Mouse (Mus musculus) liver, embryonic 11.5 days (tissue): Measurements from ENCODE around the gene Fam166b. TPM values are rescaled to one million over a fixed set of nuclear protein-coding genes. Genes with fewer than 3 reads are reported as not detected.

Experiments used
- ATAC-seq: fragments of 200-750 bp; cut with Nextera tagmentation; replicated peaks from 2 replicates; pipeline ENCODE4 v1.8.0; 2017; ENCODE audit warnings: moderate number of reproducible peaks, mild to moderate bottlenecking, moderate TSS enrichment, moderate library complexity; ENCODE audit not compliant: low FRiP score
- DNase-seq: peaks from one replicate; pipeline ENCODE4 v3.0.0-alpha.2; 2017; ENCODE audit warnings: low spot score
- H3K27ac ChIP-seq: fragments of 300-500 bp; sonication (generic); 2 replicates; pipeline ENCODE4 v1.5.1; 2014; ENCODE audit warnings: mild to moderate bottlenecking, low read depth, low read length, control low read depth
- H3K27me3 ChIP-seq: fragments of 300-500 bp; sonication (generic); replicated peaks from 2 replicates; pipeline ENCODE4 v1.6.1; 2014; ENCODE audit warnings: low read length, mixed read lengths; ENCODE audit not compliant: control insufficient read depth, insufficient read depth
- H3K36me3 ChIP-seq: fragments of 300-500 bp; sonication (generic); 2 replicates; pipeline ENCODE4 v1.6.1; 2014; ENCODE audit warnings: mild to moderate bottlenecking, low read length, moderate library complexity, mixed read lengths; ENCODE audit not compliant: control insufficient read depth, insufficient read depth
- H3K4me1 ChIP-seq: fragments of 300-500 bp; sonication (generic); replicated peaks from 2 replicates; pipeline ENCODE4 v1.6.1; 2014; ENCODE audit warnings: low read length, mixed read lengths; ENCODE audit not compliant: control insufficient read depth, insufficient read depth
- H3K4me2 ChIP-seq: fragments of 300-500 bp; sonication (generic); 2 replicates; pipeline ENCODE4 v1.6.1; 2014; ENCODE audit warnings: mild to moderate bottlenecking, control low read depth, moderate library complexity
- H3K4me3 ChIP-seq: fragments of 300-500 bp; sonication (generic); 2 replicates; pipeline ENCODE4 v1.5.1; 2014; ENCODE audit warnings: low read depth, low read length, control low read depth
- H3K9ac ChIP-seq: fragments of 300-500 bp; sonication (generic); 2 replicates; pipeline ENCODE4 v1.6.1; 2014; ENCODE audit warnings: low read depth, low read length, control low read depth
- H3K9me3 ChIP-seq: fragments of 300-500 bp; sonication (generic); 2 replicates; pipeline ENCODE4 v1.6.1; 2016; ENCODE audit warnings: low read length, inconsistent platforms, mixed read lengths; ENCODE audit not compliant: control insufficient read depth
- WGBS: fragments of 180-500 bp; shearing (Covaris S2); extraction: QIAGEN DNeasy Blood & Tissue Kit; methylation state at CpG from one replicate; pipeline ENCODE4 v1.1.7; 2014; 5-methylcytosine and 5-hydroxymethylcytosine counted together
- polyA plus RNA-seq: library from polyadenylated mRNA; unstranded; fragments of >200 nt; fragmentation: Nextera tagmentation; extraction: Ambion mirVana; gene quantifications from 2 replicates; pipeline ENCODE4 v1.2.1, GENCODE M21; 2014

The Fam166b gene
- polyA plus RNA-seq, 1 experiment from 2014 or later, result not detected

DNA sequence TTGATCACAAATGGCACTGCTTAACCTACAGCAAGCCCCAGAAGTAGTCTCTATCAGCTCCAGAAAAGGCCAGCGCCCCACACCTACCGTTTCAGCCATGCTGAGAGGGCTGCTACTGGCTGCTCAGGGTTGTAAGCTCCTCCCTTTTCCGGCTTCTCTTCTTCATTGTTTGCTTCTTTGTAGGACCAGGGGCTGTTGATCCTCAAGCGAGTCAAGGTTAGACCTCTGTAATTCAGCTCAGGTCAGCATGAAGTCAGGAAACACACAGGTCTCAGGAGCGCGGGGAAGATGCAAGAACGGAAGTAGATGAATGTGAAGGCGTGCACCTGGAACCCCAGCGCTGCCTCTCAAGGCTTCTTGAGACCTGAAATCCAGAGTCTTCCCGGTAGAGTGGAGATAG, 24.2 kb downstream of the Fam166b start:
- Histone ChIP-seq H3K4me1 (peaks cover 1% of the 10 kb centered on the region; the same call in 1 of the 2 replicates), H3K9me3 (no peaks in the 10 kb centered on the region), H3K4me3 (no peak overlapping the region), H3K27ac (no peak overlapping the region), H3K9ac (no peak overlapping the region), H3K27me3 (peaks cover 18% of the 10 kb centered on the region), H3K36me3 (no peaks in the 10 kb centered on the region), H3K4me2 (no peak overlapping the region)
- WGBS, result 82% methylated on average over 10 of the region's 10 CpGs
- DNase-seq, result no peak
- no peak for ATAC-seq

DNA sequence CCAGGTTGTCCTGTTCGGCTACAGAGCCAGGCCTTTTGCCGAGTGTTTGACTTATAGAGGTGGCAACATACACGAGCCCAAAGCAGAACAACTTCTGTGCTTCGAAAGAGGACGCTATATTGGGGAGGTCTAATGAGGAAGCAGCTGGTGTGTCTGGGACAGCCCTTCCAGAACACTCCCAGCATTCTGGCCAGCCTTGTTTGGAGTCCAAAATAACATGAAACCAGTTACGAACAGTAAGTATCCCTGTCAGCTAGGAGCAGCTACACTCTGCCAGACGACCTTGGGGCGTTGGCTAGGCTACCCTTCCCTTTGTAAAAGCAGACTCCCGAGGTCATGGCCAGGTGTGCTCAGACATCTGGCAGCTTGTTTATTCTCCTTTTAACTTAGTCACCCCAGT, 26.7 kb downstream of the Fam166b start:
- Histone ChIP-seq H3K9ac (no peak overlapping the region), H3K27ac (no peak overlapping the region), H3K4me1 (peaks cover 8% of the 10 kb centered on the region; the same call in 1 of the 2 replicates), H3K4me3 (no peak overlapping the region), H3K36me3 (no peaks in the 10 kb centered on the region), H3K9me3 (no peaks in the 10 kb centered on the region), H3K4me2 (no peak overlapping the region), H3K27me3 (peaks cover 20% of the 10 kb centered on the region)
- no peak for ATAC-seq
- DNase-seq, result no peak
- 73% methylated on average over 9 of the region's 9 CpGs for WGBS

- no peak for DNase-seq
- 82% methylated on average over 10 of the region's 10 CpGs for WGBS
- H3K4me2 ChIP-seq, result no peak overlapping the region
- H3K9me3 ChIP-seq, result no peaks in the 10 kb centered on the region
- peaks cover 8% of the 10 kb centered on the region; the same call in 1 of the 2 replicates for H3K4me1 ChIP-seq
- H3K9ac ChIP-seq, result no peak overlapping the region
- H3K27ac ChIP-seq, result no peak overlapping the region
- H3K4me3 ChIP-seq, result no peak overlapping the region
- no peaks in the 10 kb centered on the region for H3K36me3 ChIP-seq
- ATAC-seq, result no peak
- H3K27me3 ChIP-seq, result peaks cover 17% of the 10 kb centered on the region
These were observed 27.4 kb downstream of the Fam166b start for GRCm38 (mm10) chr4:43401486-43401885.

- WGBS, result 40% methylated on average over 10 of the region's 10 CpGs
- Histone ChIP-seq H3K36me3 (no peaks in the 10 kb centered on the region), H3K27me3 (peaks cover 12% of the 10 kb centered on the region), H3K9ac (no peak overlapping the region), H3K27ac (no peak overlapping the region), H3K4me2 (no peak overlapping the region), H3K4me1 (peaks cover 8% of the 10 kb centered on the region; the same call in 1 of the 2 replicates), H3K9me3 (no peaks in the 10 kb centered on the region), H3K4me3 (no peak overlapping the region)
- ATAC-seq, result no peak
- DNase-seq, result no peak
These were observed 28.0 kb downstream of the Fam166b start for GRCm38 (mm10) chr4:43400976-43401375.

DNA sequence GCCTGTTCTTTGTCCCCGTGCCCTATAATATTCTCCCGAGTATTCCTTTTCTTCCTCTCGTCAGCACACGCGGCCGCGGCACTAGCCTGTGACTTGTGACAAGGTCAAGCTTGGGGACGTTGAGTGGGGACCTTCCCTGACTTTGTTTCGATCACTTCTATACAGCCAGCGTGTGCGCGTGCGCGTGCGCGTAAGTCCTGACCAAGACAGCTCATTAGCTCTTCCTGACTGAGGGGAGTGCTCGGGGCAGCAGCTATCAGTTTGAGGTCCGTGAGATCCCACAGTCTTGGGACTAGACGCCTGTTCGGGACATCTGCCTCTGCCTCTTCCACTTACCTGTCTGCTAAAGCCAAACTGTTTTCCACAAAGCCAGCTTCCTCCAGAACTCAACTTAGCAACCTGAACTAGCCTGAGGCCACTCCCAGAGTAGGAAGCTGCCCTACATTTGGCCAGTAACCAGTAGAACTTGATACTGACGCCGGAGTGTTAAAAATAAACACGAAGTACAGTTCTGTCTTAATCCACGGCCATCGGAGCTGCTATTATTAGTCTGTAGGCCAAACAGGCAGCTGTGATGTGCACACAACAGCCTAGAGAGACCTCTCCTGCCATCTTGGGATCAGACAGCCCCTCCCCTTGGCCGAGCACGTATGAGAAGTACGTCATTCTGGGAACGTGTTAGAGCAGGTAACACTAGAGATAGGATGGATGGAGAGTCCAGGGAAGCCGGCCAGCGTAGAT, 29.4 kb downstream of the Fam166b start:
- Histone ChIP-seq H3K27me3 (peaks cover 5% of the 10 kb centered on the region; the same call in 1 of the 2 replicates), H3K9me3 (no peaks in the 10 kb centered on the region), H3K27ac (no peak overlapping the region), H3K4me2 (no peak overlapping the region; the same call in 1 of the 2 replicates), H3K4me1 (peaks cover 8% of the 10 kb centered on the region; the same call in 1 of the 2 replicates), H3K36me3 (no peaks in the 10 kb centered on the region), H3K9ac (no peak overlapping the region), H3K4me3 (no peak overlapping the region)
- no peak for ATAC-seq
- WGBS, result 73% methylated on average over 31 of the region's 31 CpGs
- no peak for DNase-seq

- no peaks in the 10 kb centered on the region for H3K9me3 ChIP-seq
- no peak overlapping the region for H3K9ac ChIP-seq
- no peak overlapping the region for H3K27ac ChIP-seq
- ATAC-seq (no peak), DNase-seq (no peak)
- H3K36me3 ChIP-seq, result no peaks in the 10 kb centered on the region
- H3K4me1 ChIP-seq, result peaks cover 10% of the 10 kb centered on the region
- no peak overlapping the region; the same call in 1 of the 2 replicates for H3K4me2 ChIP-seq
- H3K27me3 ChIP-seq, result peaks cover 5% of the 10 kb centered on the region; the same call in 1 of the 2 replicates
- no peak overlapping the region for H3K4me3 ChIP-seq
- 45% methylated on average over 17 of the region's 17 CpGs for WGBS
These were observed 30.1 kb downstream of the Fam166b start for GRCm38 (mm10) chr4:43398829-43399331.

GRCm38 (mm10) chr4:43398014-43398413, 30.9 kb downstream of the Fam166b start:
- DNase-seq, result no peak
- ATAC-seq, result no peak
- Histone ChIP-seq H3K27me3 (peaks cover 5% of the 10 kb centered on the region; the same call in 1 of the 2 replicates), H3K4me2 (no peak overlapping the region), H3K9me3 (no peaks in the 10 kb centered on the region), H3K4me3 (no peak overlapping the region), H3K27ac (no peak overlapping the region), H3K36me3 (no peaks in the 10 kb centered on the region), H3K4me1 (peaks cover 10% of the 10 kb centered on the region), H3K9ac (no peak overlapping the region)
- 73% methylated on average over 4 of the region's 4 CpGs for WGBS

GRCm38 (mm10) chr4:43396381-43396780, 32.6 kb downstream of the Fam166b start:
- H3K4me1 ChIP-seq, result peaks cover 10% of the 10 kb centered on the region
- peaks cover 5% of the 10 kb centered on the region; the same call in 1 of the 2 replicates for H3K27me3 ChIP-seq
- H3K9ac ChIP-seq, result no peak overlapping the region
- no peak overlapping the region for H3K4me3 ChIP-seq
- H3K36me3 ChIP-seq, result no peaks in the 10 kb centered on the region
- 79% methylated on average over 5 of the region's 5 CpGs for WGBS
- no peak overlapping the region for H3K4me2 ChIP-seq
- H3K9me3 ChIP-seq, result no peaks in the 10 kb centered on the region
- no peak for DNase-seq
- no peak overlapping the region for H3K27ac ChIP-seq
- no peak for ATAC-seq

GRCm38 (mm10) chr4:43395836-43396235, 33.1 kb downstream of the Fam166b start:
- H3K27ac ChIP-seq, result no peak overlapping the region
- H3K4me2 ChIP-seq, result no peak overlapping the region
- ATAC-seq (no peak), DNase-seq (no peak)
- no peak overlapping the region for H3K9ac ChIP-seq
- WGBS, result 65% methylated on average over 9 of the region's 9 CpGs
- peaks cover 5% of the 10 kb centered on the region; the same call in 1 of the 2 replicates for H3K27me3 ChIP-seq
- no peaks in the 10 kb centered on the region for H3K36me3 ChIP-seq
- no peaks in the 10 kb centered on the region for H3K9me3 ChIP-seq
- H3K4me3 ChIP-seq, result no peak overlapping the region
- peaks cover 10% of the 10 kb centered on the region for H3K4me1 ChIP-seq
